Mouse (Mus musculus) limb, embryonic 13.5 days (tissue): ENCODE measurements at regions not wholly inside any gene's neighbourhood (a gene's known extent, or its start where the extent isn't known, plus 50 kb on each side); places are given as distances from the start of the nearest gene placed in this dataset.

ENCODE experiments used
- ATAC-seq: fragments of 200-750 bp; cut with Nextera tagmentation; 2 replicates; pipeline ENCODE4 v1.8.0; 2017; ENCODE audit warnings: low read depth, moderate number of reproducible peaks, moderate TSS enrichment; ENCODE audit not compliant: low FRiP score
- H3K27ac ChIP-seq: fragments of 300-500 bp; sonication (generic); 2 replicates; pipeline ENCODE4 v1.5.1; 2015; ENCODE audit warnings: inconsistent platforms, mild to moderate bottlenecking, moderate library complexity
- H3K27me3 ChIP-seq: fragments of 300-500 bp; sonication (generic); 2 replicates; pipeline ENCODE4 v1.6.1; 2015; ENCODE audit warnings: mild to moderate bottlenecking, inconsistent platforms
- H3K36me3 ChIP-seq: fragments of 300-500 bp; sonication (generic); 2 replicates; pipeline ENCODE4 v1.6.1; 2015; ENCODE audit warnings: inconsistent platforms, mild to moderate bottlenecking, moderate library complexity
- H3K4me1 ChIP-seq: fragments of 300-500 bp; sonication (generic); 2 replicates; pipeline ENCODE4 v1.6.1; 2015; ENCODE audit warnings: inconsistent platforms
- H3K4me2 ChIP-seq: fragments of 300-500 bp; sonication (generic); replicated peaks from 2 replicates; pipeline ENCODE4 v1.6.1; 2015; ENCODE audit warnings: inconsistent platforms, mild to moderate bottlenecking, moderate library complexity
- H3K4me3 ChIP-seq: fragments of 300-500 bp; sonication (generic); 2 replicates; pipeline ENCODE4 v1.5.1; 2015; ENCODE audit warnings: moderate library complexity, mild to moderate bottlenecking, inconsistent platforms
- H3K9ac ChIP-seq: fragments of 300-500 bp; sonication (generic); 2 replicates; pipeline ENCODE4 v1.6.1; 2015; ENCODE audit warnings: mild to moderate bottlenecking, inconsistent platforms
- H3K9me3 ChIP-seq: fragments of 300-500 bp; sonication (generic); 2 replicates; pipeline ENCODE4 v1.6.1; 2016; ENCODE audit warnings: inconsistent platforms
- WGBS: fragments of 180-500 bp; shearing (Covaris S2); methylation state at CpG from one replicate; pipeline ENCODE4 v1.1.7; 2015; 5-methylcytosine and 5-hydroxymethylcytosine counted together

GRCm38 (mm10) chr9:32852282-32852681, 216.3 kb downstream of the Ets1 start:
- no peak overlapping the region for H3K9ac ChIP-seq
- no peak overlapping the region for H3K4me3 ChIP-seq
- H3K27me3 ChIP-seq: no peaks in the 10 kb centered on the region
- H3K4me1 ChIP-seq: peaks cover 7% of the 10 kb centered on the region
- no peaks in the 10 kb centered on the region for H3K36me3 ChIP-seq
- 15% methylated on average over 3 of the region's 3 CpGs for WGBS
- H3K9me3 ChIP-seq: no peaks in the 10 kb centered on the region
- no peak overlapping the region for H3K27ac ChIP-seq
- no peak for ATAC-seq
- H3K4me2 ChIP-seq: no peak overlapping the region

GRCm38 (mm10) chr9:32863286-32863685, 227.3 kb downstream of the Ets1 start:
- Histone ChIP-seq H3K9me3 (peaks cover 5% of the 10 kb centered on the region; the same call in 1 of the 2 replicates), H3K27ac (no peak overlapping the region), H3K9ac (no peak overlapping the region), H3K4me3 (no peak overlapping the region), H3K36me3 (no peaks in the 10 kb centered on the region), H3K4me1 (0 out of 2 replicates have a peak, but pooled peaks cover 3% of the 10 kb centered on the region), H3K4me2 (no peak overlapping the region), H3K27me3 (no peaks in the 10 kb centered on the region)
- 73% methylated on average over 5 of the region's 5 CpGs for WGBS
- ATAC-seq: no peak

GRCm38 (mm10) chr9:32868936-32869335, 232.9 kb downstream of the Ets1 start:
- no peaks in the 10 kb centered on the region for H3K9me3 ChIP-seq
- no peak overlapping the region for H3K9ac ChIP-seq
- no peak overlapping the region for H3K4me2 ChIP-seq
- 74% methylated on average over 8 of the region's 8 CpGs for WGBS
- no peaks in the 10 kb centered on the region for H3K4me1 ChIP-seq
- no peaks in the 10 kb centered on the region for H3K36me3 ChIP-seq
- H3K4me3 ChIP-seq: no peak overlapping the region
- H3K27ac ChIP-seq: no peak overlapping the region
- H3K27me3 ChIP-seq: no peaks in the 10 kb centered on the region
- no peak for ATAC-seq

- WGBS: 42% methylated on average over 6 of the region's 6 CpGs
- H3K4me3 ChIP-seq: no peak overlapping the region
- H3K27ac ChIP-seq: no peak overlapping the region
- H3K27me3 ChIP-seq: no peaks in the 10 kb centered on the region
- no peak overlapping the region for H3K9ac ChIP-seq
- no peak for ATAC-seq
- no peaks in the 10 kb centered on the region for H3K4me1 ChIP-seq
- no peaks in the 10 kb centered on the region for H3K9me3 ChIP-seq
- H3K4me2 ChIP-seq: no peak overlapping the region
- H3K36me3 ChIP-seq: no peaks in the 10 kb centered on the region
These were observed 238.4 kb downstream of the Ets1 start for GRCm38 (mm10) chr9:32874306-32874875.

GRCm38 (mm10) chr9:32882819-32883587, 247.0 kb downstream of the Ets1 start:
- no peak overlapping the region for H3K4me2 ChIP-seq
- no peak overlapping the region for H3K9ac ChIP-seq
- no peaks in the 10 kb centered on the region for H3K36me3 ChIP-seq
- H3K27me3 ChIP-seq: no peaks in the 10 kb centered on the region
- H3K4me1 ChIP-seq: peaks cover 9% of the 10 kb centered on the region; the same call in 1 of the 2 replicates
- no peak overlapping the region for H3K4me3 ChIP-seq
- H3K27ac ChIP-seq: no peak overlapping the region
- H3K9me3 ChIP-seq: no peaks in the 10 kb centered on the region
- 82% methylated on average over 7 of the region's 7 CpGs for WGBS
- no peak for ATAC-seq

GRCm38 (mm10) chr9:32886008-32886650, 250.1 kb downstream of the Ets1 start:
- Histone ChIP-seq H3K36me3 (no peaks in the 10 kb centered on the region), H3K4me3 (no peak overlapping the region), H3K4me2 (no peak overlapping the region), H3K27ac (no peak overlapping the region), H3K9ac (no peak overlapping the region), H3K27me3 (no peaks in the 10 kb centered on the region), H3K4me1 (peaks cover 9% of the 10 kb centered on the region; the same call in 1 of the 2 replicates), H3K9me3 (no peaks in the 10 kb centered on the region)
- no peak; the same call in 1 of the 2 replicates for ATAC-seq
- WGBS: 59% methylated on average over 6 of the region's 6 CpGs

- no peak overlapping the region for H3K4me2 ChIP-seq
- 17% methylated on average over 4 of the region's 4 CpGs for WGBS
These were observed 263.8 kb downstream of the Ets1 start for GRCm38 (mm10) chr9:32899801-32900200.

GRCm38 (mm10) chr9:32901287-32901686, 265.3 kb downstream of the Ets1 start:
- Histone ChIP-seq H3K4me3 (no peak overlapping the region), H3K4me2 (no peak overlapping the region), H3K27ac (no peak overlapping the region), H3K4me1 (no peaks in the 10 kb centered on the region), H3K9me3 (no peaks in the 10 kb centered on the region), H3K36me3 (no peaks in the 10 kb centered on the region), H3K27me3 (no peaks in the 10 kb centered on the region), H3K9ac (no peak overlapping the region)
- no peak for ATAC-seq
- 68% methylated on average over 4 of the region's 4 CpGs for WGBS

More at GRCm38 (mm10) chr9:32899801-32900200, 263.8 kb downstream of the Ets1 start:
- Histone ChIP-seq H3K9ac (no peak overlapping the region), H3K9me3 (no peaks in the 10 kb centered on the region), H3K27ac (no peak overlapping the region), H3K27me3 (no peaks in the 10 kb centered on the region), H3K36me3 (no peaks in the 10 kb centered on the region), H3K4me1 (no peaks in the 10 kb centered on the region), H3K4me3 (no peak overlapping the region)
- ATAC-seq: no peak

GRCm38 (mm10) chr9:32906233-32906872, 270.3 kb downstream of the Ets1 start:
- 81% methylated on average over 8 of the region's 8 CpGs for WGBS
- Histone ChIP-seq H3K4me3 (no peak overlapping the region), H3K27me3 (no peaks in the 10 kb centered on the region), H3K36me3 (no peaks in the 10 kb centered on the region), H3K4me2 (no peak overlapping the region), H3K27ac (no peak overlapping the region), H3K9ac (no peak overlapping the region), H3K9me3 (no peaks in the 10 kb centered on the region), H3K4me1 (no peaks in the 10 kb centered on the region)
- no peak for ATAC-seq

- Histone ChIP-seq H3K4me3 (no peak overlapping the region), H3K27me3 (no peaks in the 10 kb centered on the region), H3K4me1 (no peaks in the 10 kb centered on the region), H3K9ac (no peak overlapping the region), H3K4me2 (no peak overlapping the region), H3K9me3 (no peaks in the 10 kb centered on the region), H3K27ac (no peak overlapping the region), H3K36me3 (no peaks in the 10 kb centered on the region)
- no peak for ATAC-seq
- WGBS: 73% methylated on average over 7 of the region's 7 CpGs
These were observed 274.6 kb downstream of the Ets1 start for GRCm38 (mm10) chr9:32910641-32911040.

GRCm38 (mm10) chr9:32915633-32916032, 279.6 kb downstream of the Ets1 start:
- no peaks in the 10 kb centered on the region for H3K27me3 ChIP-seq
- no peak for ATAC-seq
- H3K36me3 ChIP-seq: no peaks in the 10 kb centered on the region
- H3K4me2 ChIP-seq: no peak overlapping the region
- 92% methylated on average over 3 of the region's 3 CpGs for WGBS
- no peaks in the 10 kb centered on the region for H3K4me1 ChIP-seq
- no peaks in the 10 kb centered on the region for H3K9me3 ChIP-seq
- no peak overlapping the region for H3K27ac ChIP-seq
- H3K4me3 ChIP-seq: no peak overlapping the region
- H3K9ac ChIP-seq: no peak overlapping the region

GRCm38 (mm10) chr9:32916731-32917130, 280.7 kb downstream of the Ets1 start:
- no peaks in the 10 kb centered on the region for H3K36me3 ChIP-seq
- 91% methylated on average over 3 of the region's 3 CpGs for WGBS
- H3K27ac ChIP-seq: no peak overlapping the region
- no peak overlapping the region for H3K9ac ChIP-seq
- H3K4me2 ChIP-seq: no peak overlapping the region
- ATAC-seq: no peak
- H3K4me3 ChIP-seq: no peak overlapping the region
- H3K4me1 ChIP-seq: no peaks in the 10 kb centered on the region
- H3K27me3 ChIP-seq: no peaks in the 10 kb centered on the region
- H3K9me3 ChIP-seq: no peaks in the 10 kb centered on the region
